Mouse (Mus musculus): Measurements from ENCODE around the gene Mob4.

Gene Mob4

GRCm38 (mm10) chr1:55131424-55132014 lies 488 bp downstream of the Mob4 start:
- no peak for DNase-seq (ENCODE audit: low spot score)

GRCm38 (mm10) chr1:55132308-55132707 lies 1.3 kb downstream of the Mob4 start:
- DNase-seq (ENCODE audit: low spot score): no peak

- no peak for DNase-seq (ENCODE audit: low spot score)
Observed at GRCm38 (mm10) chr1:55133173-55133572, 2.1 kb downstream of the Mob4 start.

- DNase-seq (ENCODE audit: low spot score): no peak
Observed at GRCm38 (mm10) chr1:55134301-55134700, 3.3 kb downstream of the Mob4 start.

GRCm38 (mm10) chr1:55135846-55136245 lies 4.8 kb downstream of the Mob4 start:
- no peak for DNase-seq (ENCODE audit: low spot score)

- no peak for DNase-seq (ENCODE audit: low spot score)
Observed at GRCm38 (mm10) chr1:55144338-55144737, 13.3 kb downstream of the Mob4 start.

GRCm38 (mm10) chr1:55145556-55145955 lies 14.5 kb downstream of the Mob4 start:
- no peak for DNase-seq (ENCODE audit: low spot score)

GRCm38 (mm10) chr1:55157329-55157728 lies 26.3 kb downstream of the Mob4 start:
- no peak for DNase-seq (ENCODE audit: low spot score)

- DNase-seq (ENCODE audit: low spot score): no peak
Observed at GRCm38 (mm10) chr1:55158211-55158610, 27.2 kb downstream of the Mob4 start.

- no peak for DNase-seq (ENCODE audit: low spot score)
Observed at GRCm38 (mm10) chr1:55158821-55159220, 27.8 kb downstream of the Mob4 start.

GRCm38 (mm10) chr1:55160218-55160617 lies 29.2 kb downstream of the Mob4 start:
- DNase-seq (ENCODE audit: low spot score): no peak

- DNase-seq (ENCODE audit: low spot score): peak; percentile 68
Observed at GRCm38 (mm10) chr1:55160831-55161638, 30.0 kb downstream of the Mob4 start.

- no peak for DNase-seq (ENCODE audit: low spot score)
Observed at GRCm38 (mm10) chr1:55161895-55162294, 30.9 kb downstream of the Mob4 start.

GRCm38 (mm10) chr1:55162781-55163180 lies 31.8 kb downstream of the Mob4 start:
- no peak for DNase-seq (ENCODE audit: low spot score)

GRCm38 (mm10) chr1:55164005-55164404 lies 33.0 kb downstream of the Mob4 start:
- DNase-seq (ENCODE audit: low spot score): no peak

GRCm38 (mm10) chr1:55167560-55167959 lies 36.5 kb downstream of the Mob4 start:
- no peak for DNase-seq (ENCODE audit: low spot score)

- no peak for DNase-seq (ENCODE audit: low spot score)
Observed at GRCm38 (mm10) chr1:55168591-55168990, 37.6 kb downstream of the Mob4 start.

- no peak for DNase-seq (ENCODE audit: low spot score)
Observed at GRCm38 (mm10) chr1:55171361-55172325, 40.6 kb downstream of the Mob4 start.

GRCm38 (mm10) chr1:55173720-55174557 lies 42.9 kb downstream of the Mob4 start:
- DNase-seq (ENCODE audit: low spot score): no peak

- DNase-seq (ENCODE audit: low spot score): no peak
Observed at GRCm38 (mm10) chr1:55174558-55175034, 43.6 kb downstream of the Mob4 start.

- DNase-seq (ENCODE audit: low spot score): no peak
Observed at GRCm38 (mm10) chr1:55179917-55180566, 49.0 kb downstream of the Mob4 start.

Measured in left cerebral cortex, adult 11 months (tissue).